Mouse (Mus musculus) gastrocnemius, postnatal 10 days (tissue): ENCODE data around the gene Trmt10a. TPM values are rescaled to one million over a fixed set of nuclear protein-coding genes. Genes with fewer than 3 reads are reported as not detected.
A peak's percentile ranks its signal among the peaks of the same experiment; 100 is the strongest.
"Not testable (repeated sequence)": the region's sequence is repeated elsewhere in the genome, so short reads cannot be mapped to it uniquely, and the experiment has no call there.

Experiments used
- DNase-seq: peaks from one replicate; pipeline ENCODE4 v3.0.0; 2021; ENCODE audit warnings: mixed read lengths
- total RNA-seq, 2 experiments: library from RNA; stranded (reverse); gene quantifications; 2 replicates each; pipeline ENCODE4 v1.2.3; 2021

Trmt10a gene
- total RNA-seq, 2 experiments from 2014 or later, result 4.2 to 4.5 TPM

DNA sequence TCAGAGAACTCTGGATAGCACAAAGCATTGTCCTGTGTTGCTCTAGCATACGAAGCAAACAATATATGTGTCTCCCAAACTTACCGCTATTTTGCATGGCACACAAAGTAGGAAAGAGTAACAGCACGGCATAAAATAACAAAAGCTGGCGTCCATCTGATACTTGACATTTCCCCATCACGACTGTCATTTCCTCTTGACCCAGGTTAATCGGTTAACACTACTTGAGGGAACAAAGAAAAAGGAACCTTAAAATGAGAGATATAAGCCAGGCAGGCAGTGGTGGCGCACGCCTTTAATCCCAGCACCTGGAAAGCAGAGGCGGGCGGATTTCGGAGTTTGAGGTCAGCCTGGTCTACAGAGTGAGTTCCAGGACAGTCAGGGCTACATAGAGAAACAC, 9.3 kb upstream of the Trmt10a start:
- no peak for DNase-seq

DNA sequence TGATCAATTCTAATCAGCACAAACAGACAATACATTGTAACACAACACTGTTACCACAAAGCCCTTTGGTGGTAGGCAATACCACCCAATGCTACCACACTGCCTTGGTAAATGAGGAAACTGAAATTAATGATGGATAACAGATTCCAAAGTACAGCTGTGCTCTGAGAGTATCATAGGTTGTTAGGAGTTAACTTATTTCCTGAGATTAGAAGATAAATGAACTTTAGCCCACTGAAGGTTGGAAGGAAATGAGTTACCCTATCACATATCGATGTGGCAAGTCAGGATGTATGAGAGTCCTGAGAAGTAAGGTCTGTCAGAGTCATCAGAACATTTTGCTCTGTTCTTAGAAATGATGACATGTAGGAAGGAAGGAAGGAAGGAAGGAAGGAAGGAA, 8.7 kb upstream of the Trmt10a start:
- no peak for DNase-seq

DNA sequence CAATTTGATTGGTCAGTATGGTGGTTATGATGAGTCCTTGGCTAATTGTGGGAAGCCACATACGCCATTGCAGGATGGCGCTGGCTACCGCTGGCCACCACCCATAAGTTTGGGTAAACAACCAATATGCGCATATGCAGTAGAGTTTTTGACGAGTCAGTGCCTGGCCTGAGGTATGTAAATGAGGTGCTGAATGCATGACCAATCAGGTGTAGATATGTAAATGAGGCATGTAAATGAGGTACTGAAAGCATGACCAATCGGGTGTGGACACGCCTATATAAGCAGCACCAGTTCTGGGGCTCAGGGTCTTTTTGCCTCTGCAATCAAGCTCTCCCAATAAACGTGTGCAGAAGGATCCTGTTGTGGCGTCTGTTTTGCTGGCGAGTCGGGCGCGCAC, 5.1 kb upstream of the Trmt10a start:
- DNase-seq, result not testable (repeated sequence)

DNA sequence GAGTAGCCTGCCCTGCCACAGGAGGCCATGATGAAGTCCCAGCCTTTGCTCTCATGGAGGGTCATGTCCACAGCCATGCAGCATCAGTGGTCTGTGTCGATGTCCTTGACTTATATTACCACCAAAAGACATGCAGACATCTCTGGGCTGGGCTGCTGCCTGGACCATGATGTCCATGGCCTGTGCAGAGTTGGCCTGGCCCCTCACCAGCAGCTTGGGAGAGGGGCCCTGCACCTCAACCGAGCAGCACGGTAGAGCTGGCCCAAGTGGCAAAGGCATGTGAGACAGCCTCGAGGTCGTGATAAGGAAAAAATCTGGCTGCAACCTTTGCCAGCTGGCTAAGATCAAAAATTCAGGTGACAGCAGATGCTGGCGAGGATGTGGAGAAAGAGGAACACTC, 3.6 kb upstream of the Trmt10a start:
- DNase-seq, result no peak

DNA sequence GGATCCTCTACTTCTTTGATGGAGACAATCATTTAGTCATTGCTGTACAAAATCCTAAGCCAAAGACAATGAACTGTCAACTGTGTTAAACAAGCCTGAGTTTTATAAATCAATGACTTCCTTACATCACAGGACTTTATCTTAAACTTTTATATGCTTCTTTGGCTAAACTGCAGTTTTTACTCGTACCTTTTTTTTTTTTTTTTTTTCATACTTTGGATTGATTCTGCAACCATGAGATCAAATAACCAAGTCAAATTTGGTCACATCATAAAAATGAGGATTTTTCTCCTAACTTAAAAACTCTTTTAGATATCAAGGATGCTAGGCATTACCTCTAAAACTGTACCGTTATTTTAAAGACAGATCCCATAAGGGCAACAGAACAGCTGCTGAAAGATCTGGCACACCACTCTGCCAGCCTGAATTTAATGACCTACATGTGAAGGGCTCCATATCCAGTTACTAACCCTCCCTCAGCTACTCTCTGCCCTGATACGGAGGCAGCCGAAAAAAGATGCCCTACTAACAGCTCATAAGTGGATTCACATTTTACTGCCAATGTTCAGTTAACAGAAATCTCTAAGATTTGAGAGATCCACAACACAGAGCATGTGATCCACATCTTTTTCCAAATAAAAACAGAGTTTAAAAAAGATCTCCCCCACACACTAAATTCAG, 1.1 kb upstream of the Trmt10a start:
- peak; percentile 34 for DNase-seq

DNA sequence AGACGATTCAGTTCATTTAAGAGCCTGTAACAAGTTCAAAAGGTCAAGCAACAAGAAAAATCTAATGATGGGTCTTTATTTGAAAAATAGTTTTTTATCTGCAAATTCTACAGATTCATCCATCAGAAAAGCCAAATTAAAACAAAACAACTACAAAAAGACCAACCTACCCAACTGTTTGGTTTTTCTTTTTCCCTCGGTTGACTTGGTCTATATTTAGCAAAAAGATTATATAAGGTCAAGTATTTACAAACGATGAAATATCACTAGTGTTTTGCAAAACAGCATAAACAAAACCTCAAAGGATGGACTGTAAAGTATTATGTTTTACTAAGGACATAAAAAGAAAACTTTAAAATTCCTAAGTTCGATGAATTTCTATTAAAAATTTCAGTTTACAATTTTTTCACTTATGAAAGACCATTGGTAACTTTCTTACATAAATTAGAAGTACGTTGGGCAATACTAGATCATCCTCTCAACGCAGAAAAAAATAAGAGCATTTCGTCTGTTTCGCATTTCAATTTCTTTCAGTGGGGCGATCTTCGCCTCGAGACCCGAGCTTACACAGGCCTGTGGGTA, 424 bp upstream of the Trmt10a start:
- DNase-seq, result no peak

DNA sequence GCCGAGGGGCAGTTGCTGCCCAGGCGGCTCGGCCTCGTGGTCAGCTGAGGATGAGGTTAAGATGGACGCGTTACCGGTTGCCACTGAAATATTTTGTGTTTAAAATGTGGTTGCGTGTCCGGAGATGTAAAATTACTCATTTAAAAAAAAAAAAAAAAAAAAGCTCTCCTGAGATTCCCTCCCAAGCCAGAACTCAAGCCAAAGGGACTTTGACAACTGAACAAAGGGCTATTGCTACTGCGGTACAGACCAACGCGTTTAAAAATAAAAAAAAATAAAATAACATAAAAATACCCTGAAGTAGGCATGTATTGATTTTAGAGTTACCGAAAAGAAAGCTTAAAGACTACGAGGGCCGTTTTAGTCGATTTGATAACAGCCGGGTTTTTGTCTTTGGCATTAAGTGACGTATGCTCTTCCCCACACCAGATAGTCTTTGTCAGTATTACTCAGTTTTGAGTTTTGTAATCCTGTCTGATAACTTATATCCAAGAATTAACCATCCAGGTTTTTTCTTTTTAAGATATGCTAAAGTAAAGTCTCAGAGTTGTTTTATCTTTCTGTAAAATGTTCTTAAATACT, 903 bp downstream of the Trmt10a start:
- DNase-seq, result no peak

DNA sequence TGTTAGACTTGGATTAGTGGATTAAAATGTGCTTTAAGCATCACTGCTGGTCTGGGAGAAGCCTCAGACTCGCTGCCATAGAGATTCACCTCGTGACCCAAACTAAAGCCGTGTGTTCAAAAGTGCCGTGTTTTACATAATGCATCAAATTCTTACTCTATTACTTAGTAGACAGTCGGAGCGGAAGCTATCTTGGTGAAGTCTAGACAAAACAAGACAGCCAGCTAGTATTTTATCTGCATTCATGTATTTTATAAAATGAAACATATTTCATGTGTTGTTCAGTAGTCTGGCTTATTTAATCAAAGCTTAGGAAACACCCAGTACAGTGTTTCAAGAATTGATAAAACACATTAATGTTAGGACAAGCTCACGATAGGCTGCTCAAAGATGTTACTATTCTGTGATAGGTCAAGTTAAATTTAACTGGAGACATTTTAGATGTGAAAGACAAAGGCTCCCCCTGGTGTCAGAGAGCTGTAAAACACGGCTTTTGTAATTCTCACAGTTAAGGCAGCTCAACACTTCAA, 1.5 kb downstream of the Trmt10a start, which contains the start of gene Mttp:
TSS of gene Mttp (minus strand) at position 327 of the 530 bp plus-strand sequence.
- peak; percentile 65 for DNase-seq

DNA sequence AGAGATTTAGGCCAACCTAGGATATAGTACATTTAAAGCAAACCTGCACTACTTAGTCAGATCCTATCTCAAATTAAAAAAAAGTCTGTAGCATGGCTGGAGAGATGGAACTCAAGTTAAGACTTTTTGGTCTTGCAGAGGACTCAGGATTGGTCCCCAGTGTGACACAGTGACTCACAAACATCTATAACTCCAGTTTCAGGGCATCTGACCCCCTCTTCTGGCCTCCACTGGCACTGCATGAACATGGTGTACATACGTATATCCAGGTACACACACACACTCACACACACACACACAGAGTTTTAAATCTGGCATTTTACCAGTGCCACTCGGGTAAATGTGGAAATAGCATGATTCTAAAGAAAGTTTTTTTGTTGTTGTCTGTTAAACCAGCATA, 5.6 kb downstream of the Trmt10a start:
- DNase-seq, result no peak

DNA sequence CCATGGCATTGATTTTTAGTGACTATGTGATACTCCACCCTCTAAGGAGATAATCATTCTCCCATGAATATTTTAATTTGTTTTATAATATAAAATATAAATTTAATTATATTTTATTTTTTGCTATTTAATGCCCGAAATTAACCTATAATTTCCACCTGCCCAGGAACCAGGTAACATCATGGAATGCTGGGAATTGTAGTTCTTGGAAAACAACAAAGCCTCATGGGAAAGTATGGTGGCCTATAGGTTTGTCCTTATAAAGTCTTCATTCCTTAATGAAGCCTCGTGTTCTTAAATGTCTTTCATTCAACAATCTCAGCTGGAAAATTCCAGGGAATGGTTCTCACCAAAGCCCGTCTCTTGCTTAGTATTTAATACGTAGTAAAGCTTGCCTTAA, 11.8 kb downstream of the Trmt10a start:
- DNase-seq, result no peak

DNA sequence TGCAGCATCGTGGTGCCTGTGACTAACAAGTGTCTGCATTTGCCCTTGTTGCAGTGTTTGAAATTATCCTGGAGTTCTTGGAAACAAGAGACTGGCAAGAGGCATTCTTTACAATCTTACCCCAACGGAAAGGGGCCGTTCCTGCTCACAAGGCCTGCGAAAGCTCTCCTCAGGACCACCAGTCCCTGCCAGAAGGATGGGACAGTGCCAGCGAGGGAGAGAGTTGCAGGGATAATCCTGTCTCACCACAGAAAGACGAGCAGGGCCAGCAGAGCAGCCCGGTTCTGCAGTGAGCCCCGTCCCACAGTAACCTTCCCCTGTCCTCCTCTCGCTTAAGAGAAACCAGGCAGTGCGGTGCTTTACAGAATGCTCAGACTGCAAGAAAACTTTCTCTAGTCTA, 13.4 kb downstream of the Trmt10a start:
- no peak for DNase-seq

DNA sequence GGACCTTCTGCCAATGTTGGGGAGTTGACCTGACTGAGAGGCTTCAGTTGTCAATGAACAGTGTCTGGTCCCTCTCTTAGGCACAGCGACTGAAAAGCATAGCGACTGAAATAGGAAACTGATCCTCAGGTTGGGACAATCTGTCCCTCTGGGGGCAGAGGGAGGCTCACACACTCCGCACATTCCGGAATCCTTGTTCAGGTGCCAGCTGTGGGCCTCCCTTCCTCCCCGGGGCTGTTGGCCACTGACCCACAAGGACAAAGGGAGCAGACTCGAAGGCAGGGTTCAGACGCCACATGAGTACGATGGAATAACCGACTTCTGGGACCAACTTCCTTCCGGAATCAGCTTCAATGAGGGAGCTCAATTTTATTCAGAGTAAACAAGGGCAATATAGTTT, 18.4 kb downstream of the Trmt10a start:
- no peak for DNase-seq

DNA sequence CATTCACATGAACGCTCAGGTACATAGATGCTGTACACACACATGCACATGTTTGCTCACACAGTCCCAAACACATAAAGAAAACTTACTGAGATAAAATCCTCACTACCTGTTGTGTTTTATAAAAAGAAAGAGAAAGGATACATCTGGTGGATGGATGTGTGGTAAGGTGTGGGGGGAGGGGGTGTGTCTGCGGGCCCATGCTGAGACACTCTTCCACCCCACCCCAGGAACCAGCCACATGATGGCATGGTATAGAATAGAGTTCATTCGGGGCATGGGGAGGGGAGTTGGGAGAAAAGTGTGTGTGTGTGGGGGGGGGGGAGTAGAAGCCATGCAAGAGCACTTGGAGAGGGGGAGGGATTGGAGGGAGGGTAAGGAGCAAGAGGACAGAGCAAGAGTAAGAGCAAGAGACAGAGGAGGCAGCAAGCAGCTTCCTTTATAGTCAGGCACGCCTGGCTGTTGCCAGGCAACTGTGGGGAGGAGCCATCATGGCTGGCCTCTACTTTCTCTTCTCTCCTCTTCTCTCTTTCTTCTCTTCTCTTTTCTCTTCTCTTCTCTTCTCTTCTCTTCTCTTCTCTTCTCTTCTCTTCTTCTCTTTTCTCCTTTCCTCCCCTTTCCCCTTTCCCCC, 19.4 kb downstream of the Trmt10a start:
- no peak for DNase-seq

DNA sequence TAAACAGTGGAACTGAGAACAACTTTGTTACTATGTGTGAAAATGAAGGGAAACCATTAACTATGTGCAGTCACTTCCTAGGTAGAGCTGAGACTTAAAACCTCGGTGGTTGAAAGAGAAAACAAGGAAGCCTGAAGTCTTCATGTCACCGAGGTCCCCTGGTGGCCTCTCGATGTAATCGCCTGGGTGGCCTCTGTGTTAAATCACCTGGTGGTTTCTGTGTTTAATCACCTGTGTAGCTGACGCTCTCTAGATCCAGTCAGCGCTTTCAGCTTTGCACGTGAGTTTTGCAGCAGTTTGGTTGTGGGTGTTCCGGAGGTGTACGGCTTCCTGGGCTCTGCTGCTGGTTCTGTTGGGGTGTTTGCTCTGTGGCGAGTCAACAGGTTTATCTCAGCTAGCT, 30.0 kb downstream of the Trmt10a start:
- no peak for DNase-seq

DNA sequence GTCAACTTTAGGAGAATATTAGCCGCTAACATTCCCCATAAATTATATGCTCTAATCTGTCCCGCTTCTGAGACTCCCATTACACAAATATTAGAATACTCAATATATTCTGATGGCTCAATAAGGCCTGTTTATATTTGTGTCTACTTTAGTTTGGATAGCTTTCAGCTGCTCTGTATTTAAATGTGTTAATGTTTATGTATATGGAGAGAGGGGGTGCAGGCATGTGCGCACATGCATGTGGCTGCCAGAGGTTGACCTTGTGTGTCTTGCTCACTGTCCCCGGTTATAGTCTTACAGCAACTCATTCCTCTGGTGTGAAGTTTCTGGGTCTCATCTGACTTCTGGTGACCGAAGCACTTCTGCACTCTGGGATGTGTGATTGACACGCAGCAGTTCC, 32.3 kb downstream of the Trmt10a start:
- no peak for DNase-seq

DNA sequence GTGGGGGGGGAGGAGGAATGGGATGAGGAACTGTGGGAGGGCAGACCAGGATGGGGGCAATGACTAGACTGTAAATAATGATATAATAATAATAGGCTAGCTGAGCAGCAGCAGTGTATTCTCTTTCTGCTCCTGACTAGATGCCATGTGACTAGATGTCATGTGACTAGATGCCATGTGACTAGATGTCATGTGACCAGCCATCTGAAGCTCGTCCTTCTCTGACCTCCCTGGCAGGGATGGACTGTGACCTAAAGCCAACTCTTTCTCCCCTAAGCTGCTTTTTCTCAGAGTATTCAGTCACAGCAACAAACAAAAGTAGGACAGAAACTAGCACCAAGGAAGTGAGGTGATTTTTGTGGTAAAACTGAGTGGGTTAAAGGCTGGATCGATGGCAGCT, 38.8 kb downstream of the Trmt10a start:
- no peak for DNase-seq

DNA sequence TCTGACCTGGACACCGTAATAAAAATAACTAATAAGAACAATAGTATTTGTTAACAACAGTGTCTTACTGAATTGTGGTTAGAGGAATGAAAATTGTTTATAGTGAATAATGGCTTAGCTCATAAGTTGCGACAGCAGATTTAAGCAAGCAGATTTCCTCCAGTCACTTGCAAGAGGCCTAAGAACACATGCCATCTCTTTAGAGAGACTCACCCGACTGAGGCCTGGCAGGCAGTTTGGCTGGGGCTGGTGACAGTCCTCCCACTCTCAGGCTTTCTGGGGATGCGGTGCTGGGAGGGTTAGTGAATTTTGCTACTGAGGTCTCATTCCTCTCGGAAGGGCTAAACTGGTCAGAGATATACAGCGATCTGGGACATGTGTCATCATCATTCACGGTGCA, 40.1 kb downstream of the Trmt10a start:
- no peak for DNase-seq

DNA sequence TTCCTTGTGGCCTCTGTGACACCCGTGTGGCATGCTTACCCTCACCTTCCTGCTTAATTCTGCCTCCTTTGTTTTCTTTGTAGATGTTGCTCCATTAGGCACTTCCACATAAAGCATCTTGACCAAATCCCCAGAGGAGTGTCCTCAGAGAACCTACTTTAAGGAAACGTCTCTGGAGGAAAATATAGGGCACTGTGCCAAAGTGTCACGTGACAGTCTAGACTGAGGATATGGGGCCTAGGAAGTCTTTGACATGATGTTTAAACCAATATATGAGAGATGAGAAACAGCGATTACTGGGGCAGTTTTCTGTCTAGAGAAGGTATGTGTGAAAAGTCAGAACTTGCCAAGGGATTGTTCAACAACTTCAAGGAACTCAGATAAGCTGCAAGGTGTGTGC, 42.0 kb downstream of the Trmt10a start:
- DNase-seq, result peak; percentile 15

DNA sequence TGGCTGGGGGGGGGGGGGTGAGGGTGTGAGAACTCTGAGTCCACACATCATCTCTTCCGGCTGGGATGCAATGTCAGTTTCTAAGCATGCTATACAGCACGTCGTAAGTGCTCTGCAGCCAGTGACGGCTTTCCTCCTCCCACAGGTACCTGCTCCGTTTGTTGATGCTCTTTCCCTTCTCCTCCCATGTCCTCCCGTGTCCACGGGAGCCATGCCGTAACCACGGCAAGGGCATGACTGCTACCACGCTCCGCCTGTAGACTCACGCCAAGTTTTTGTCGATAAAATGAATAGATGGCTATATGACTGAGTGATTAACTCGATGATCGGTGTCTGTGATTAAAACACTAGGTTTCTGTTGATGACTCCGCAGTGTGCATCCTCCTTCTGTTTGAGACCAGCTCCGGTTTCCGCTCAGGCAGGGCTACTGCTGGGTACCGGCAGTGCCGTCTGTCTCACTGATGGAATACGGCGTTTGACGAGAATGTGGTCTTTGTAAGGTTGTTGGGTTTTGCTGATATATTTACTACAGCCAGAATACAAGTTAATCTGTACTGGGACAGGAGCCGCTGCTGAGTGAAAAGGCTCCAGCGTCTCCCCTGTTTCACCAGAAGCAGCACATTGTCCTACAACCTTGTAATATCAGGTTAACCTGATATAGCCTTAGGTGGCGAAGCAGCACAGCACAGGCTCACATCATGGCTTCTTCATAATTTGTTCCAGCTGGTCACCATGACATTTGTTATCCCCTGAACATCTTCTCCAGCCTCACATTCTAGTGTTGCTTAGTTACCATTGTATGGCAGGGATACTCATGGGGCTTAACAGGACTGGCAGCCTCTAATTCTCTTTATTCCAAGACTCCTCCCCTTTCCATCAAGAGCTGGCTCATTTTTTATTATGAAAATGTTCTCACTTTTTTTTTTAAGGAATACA, 43.0 kb downstream of the Trmt10a start:
- DNase-seq, result no peak

DNA sequence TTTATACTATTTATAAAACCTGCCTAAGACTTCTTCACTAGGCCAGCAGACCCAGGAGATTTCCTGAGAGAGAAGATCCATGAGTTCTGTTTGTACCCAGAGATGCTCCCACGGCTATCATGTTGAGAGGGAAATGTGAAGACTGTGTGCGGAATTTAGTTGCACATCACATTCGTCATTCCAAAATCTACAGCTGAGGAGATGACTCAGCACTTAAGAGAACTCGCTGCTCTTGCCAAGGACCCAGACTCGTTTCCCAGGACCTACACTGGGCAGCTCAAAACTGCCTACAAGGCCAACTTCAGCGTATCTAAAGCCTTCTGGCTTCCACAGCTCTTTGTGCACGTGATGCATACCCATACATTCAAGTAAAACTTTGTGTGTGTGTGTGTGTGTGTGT, 49.0 kb downstream of the Trmt10a start:
- DNase-seq, result no peak

DNA sequence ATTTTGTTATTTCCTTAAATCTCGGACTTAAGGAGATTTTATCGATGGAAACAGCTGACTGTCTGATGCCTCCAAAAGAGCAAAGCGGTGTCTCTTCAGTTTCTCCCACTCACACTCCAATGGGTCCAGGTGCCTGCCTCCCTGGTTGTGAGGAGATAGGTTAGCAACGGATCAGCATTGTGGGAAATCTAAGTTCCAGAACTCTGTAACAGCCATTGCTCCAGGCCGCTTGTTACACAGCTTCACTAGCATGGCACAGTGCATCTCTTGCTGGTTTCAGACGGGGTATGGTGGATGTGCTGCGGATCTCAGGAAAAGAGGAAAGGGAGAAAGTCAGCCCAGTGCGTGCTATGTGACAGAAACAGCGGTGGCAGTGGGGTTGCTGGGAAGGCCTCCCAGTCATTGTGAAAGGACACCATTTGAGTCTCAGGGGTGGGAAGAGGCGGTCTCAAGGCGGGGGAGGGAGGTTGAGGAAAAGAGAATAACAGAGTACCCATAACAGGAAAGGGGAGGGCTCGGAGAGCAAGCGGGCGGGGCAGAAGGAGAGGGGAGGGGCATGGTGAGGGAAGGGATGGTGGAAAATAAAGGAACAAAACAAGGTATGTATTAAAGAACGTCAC, 50.5 kb downstream of the Trmt10a start, which contains the start of gene 4930579F01Rik:
TSS of gene 4930579F01Rik (minus strand) at position 143 of the 620 bp plus-strand sequence.
- DNase-seq, result no peak

DNA sequence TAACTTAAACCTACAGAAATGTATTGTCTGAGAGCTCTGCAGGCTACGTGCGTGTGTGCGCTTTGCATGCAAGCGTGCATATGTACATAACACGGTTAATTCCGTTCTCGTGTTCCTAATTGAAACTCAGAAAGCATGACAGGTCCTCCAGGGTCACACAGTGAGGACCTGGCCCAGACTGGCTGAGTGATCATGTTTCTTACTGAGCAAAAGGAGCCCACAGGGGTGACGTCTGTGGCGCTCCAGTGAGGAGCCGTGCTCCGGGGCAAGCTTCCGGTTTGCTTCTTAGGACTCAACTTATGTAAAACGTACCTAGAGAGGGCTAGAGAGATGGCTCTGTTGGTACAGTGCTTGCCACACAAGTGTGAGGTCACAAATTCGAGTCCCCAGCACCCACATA, 53.8 kb downstream of the Trmt10a start:
- DNase-seq, result no peak
